Mouse (Mus musculus) common myeloid progenitor, adult 5-6 weeks (primary cell): ENCODE data around the gene Mtrf1l. TPM values are rescaled to one million over a fixed set of nuclear protein-coding genes. Genes with fewer than 3 reads are reported as not detected.
A peak's percentile ranks its signal among the peaks of the same experiment; 100 is the strongest.

ENCODE experiments used
- ATAC-seq: replicated peaks from 2 replicates; pipeline ENCODE4 v1.8.0; 2016; ENCODE audit warnings: low read depth, mild to moderate bottlenecking, moderate TSS enrichment, inconsistent platforms; ENCODE audit not compliant: poor library complexity, severe bottlenecking
- total RNA-seq: library from RNA; stranded (forward); fragments of 200-1000, 187-1606 nt; gene quantifications from 2 replicates; pipeline ENCODE4 v1.2.3, GENCODE M21; 2017

The Mtrf1l gene
- total RNA-seq, 1 experiment from 2014 or later = 19.3 TPM

DNA sequence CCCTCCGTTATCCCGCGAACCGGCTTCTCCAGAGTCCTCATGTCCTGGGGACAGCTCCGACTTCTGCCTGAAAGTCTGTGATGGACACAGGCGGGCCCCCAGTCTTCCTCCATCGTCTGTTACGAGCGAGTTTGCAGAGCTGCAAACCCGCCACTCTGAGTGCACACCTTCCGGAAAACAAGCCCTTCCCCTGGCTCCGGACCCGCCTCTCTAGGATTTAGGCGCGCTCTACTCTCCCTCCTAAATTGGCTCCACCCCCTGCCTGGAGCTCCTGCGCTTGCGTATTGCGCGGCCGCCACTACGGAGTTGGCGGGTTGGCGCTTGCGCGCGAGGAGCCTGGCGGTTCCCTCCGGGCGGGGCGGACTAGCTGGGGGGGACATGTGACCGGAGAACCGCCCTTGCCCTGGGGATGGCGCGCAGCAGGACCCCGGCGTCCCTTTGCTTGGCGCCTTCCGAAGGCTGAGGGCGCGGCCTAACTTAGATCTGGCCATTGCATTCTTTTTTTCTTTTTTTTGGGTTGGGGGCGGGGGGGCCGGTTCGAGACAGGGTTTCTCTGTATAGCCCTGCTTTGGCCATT lies 17.9 kb downstream of the Mtrf1l start:
- ATAC-seq = peak; percentile 75

DNA sequence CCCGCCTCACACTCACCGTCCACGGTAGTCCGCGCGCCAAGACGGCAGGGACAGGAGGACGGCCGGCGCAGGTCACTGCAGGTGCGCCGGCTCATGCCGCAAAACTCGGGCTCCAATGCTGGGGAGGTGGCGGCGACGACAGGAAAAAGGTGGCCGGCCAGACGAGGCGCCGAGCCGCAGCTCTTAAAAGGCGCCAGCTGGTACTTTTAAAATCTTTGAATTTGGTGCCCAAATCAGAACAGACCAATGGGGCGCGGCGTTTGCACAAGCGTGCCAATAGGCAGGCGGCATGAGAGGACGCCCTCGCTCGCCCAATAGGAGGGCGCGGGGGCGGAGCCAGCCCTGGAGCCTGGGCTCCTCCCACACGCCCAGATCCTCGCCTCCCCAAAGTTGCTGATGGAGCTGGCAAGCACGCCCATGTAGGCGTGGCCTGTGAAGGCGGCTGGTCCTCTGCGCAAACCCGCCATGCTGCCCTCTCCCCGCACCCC lies 18.4 kb downstream of the Mtrf1l start, which contains the start of gene Fbxo5:
Gene Fbxo5, minus strand, starts transcription at position 358 of the 488 bp plus-strand sequence.
- ATAC-seq = peak; percentile 84

DNA sequence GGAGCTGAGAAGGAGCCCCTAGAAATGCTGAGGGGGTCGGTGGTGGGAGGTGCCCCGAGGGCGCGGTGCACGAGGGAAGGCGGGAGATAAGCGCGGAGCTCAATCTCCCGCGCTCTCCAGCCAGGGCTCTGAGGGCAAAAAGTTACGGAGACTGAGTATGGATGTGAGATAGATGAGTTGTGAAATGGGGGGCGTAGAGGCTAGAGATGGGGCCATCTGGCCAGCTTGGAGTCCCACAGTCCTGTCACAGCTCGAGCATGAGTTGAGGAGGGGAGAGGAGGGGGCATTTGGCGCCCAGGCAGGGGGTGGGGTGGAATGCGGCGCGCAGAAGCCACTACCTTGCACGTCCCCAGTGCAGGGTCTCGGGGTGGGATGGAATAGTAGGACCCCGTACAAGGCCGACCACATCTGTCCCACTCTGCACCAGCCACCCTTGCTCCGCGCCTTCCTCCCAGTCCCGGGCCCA lies 19.0 kb downstream of the Mtrf1l start:
- ATAC-seq = no peak

DNA sequence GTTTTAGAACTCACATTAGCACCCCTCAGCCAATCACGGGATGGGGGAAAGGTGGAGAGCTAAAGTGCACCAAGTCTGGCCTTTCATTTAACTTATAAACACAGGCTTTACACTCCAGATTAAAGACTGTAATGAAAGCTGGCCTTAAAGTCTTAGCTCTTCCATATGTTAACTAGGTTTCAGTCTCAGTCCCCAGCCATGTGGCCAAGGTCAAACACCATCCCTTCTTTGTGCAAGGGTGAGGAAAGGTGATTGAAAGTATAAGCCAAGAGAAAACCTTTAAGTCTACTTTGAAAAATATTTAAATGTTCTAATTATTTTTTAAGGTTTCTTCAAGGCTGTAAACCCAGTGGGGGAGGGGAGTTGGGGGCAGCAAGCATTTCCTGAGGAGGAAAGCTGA lies 20.0 kb downstream of the Mtrf1l start:
- ATAC-seq = no peak

DNA sequence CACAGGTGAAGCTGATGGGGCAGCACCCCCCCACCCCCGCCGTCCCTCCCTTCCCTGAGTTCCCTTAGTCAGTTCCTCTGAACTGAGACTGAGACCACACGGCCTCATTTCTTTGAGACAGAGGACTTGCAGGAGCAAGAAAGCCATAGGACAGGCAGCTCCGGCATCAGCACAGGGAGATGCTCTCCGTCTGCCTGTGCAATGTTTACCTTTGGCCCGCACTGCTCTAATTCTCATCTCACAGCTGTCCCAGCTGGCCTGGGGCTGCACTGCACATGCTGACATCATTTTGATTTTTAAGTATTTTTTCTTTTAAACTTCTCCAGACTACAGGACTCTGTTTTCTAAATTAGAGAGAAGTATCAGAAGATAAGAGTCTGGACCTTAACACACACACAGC lies 20.8 kb downstream of the Mtrf1l start:
- no peak for ATAC-seq

DNA sequence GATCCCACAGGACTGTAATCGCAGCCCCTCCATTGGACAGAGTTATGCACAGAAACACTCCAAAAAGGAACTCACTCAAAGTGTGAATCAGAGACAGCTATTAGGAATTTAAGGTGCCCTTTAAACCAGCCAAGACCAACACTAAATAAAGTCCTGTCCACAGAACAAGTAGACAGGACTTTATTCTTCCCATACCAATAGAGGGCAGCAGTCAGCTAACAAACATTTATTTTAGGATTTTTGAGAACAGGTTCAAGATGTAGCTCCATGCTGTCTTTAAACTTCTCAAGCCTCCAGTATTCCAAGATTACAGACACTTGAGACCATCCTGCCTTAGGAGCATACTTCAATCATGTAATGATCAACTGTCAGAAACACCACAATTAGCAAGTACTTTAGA lies 23.2 kb downstream of the Mtrf1l start:
- no peak for ATAC-seq

DNA sequence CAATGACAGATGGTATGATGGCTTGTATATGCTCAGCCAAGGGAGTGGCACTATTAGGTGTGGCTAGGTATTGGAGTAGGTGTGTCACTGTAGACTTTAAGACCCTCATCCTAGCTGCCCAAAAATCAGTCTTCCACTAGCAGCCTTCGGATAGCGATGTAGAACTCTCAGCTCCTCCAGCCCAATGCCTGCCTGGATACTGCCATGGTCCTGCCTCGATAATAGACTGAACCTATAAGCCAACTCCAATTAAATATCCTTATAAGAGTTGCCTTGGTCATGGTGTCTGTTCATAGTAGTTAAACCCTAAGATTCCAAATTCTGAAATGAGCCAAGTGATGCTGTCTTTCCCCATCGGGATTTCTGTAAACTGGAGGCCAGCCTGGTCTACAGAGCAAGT lies 25.6 kb downstream of the Mtrf1l start:
- ATAC-seq = no peak

DNA sequence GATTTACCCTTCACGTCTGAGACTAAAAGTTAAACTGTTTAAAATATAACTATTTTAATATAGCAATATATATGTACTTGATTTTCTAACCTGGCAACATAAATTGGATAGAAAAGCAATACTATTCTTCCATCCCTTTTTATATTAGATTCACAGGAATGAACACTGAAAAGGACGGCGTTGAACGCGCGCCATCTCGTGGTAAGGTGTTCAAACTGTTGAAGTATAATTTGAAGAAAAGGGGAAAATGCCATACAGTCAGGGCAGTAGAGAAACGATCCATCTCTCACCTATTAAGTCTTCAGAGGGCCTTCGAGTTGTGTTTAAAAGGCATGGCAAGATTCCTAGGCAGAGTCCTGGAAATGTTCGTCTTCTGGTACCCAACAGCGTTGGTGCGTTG lies 33.1 kb downstream of the Mtrf1l start:
- ATAC-seq = peak; percentile 62; the same call in 1 of the 2 replicates

DNA sequence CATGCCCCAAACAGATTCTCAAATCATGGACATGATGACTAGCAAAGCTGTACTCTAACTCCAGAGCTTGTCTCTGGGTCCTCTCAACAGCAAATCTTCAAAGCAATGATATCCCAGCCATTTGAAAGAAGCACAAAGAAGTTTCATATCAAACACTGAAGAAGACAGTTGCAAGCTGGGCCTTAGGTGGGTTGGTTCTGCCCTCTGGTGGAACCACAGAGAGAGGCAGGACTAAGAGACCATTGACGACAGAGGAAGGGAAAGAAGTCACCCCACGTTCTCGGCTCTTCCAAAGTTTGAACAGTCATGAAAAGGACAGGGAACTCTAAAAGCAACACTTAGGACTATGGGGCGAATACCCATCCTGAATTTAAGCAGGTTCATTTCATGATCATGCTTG lies 36.8 kb downstream of the Mtrf1l start:
- peak; percentile 90 for ATAC-seq

Other genes starting within 250 kb of the Mtrf1l start
- gene Myct1, start 230.1 kb downstream of the Mtrf1l start, total RNA-seq = 12.0 and 20.2 TPM in 2 replicates
- gene Vip, start 184.7 kb downstream of the Mtrf1l start, total RNA-seq = not detected in 2 replicates
- 36.2 and 48.4 TPM in 2 replicates for gene Fbxo5, start 18.3 kb downstream of the Mtrf1l start, total RNA-seq
- gene Rgs17, start 98.5 kb upstream of the Mtrf1l start, total RNA-seq = not detected in 2 replicates